Comparison of ENCODE assay signal across 20 mouse cellular contexts in genomic region chr17:24855838-24856464, GRCm38 (mm10). TPM values are rescaled to one million over a fixed set of nuclear protein-coding genes. Genes with fewer than 3 reads are reported as not detected.
A peak's percentile ranks its signal among the peaks of the same experiment; 100 is the strongest.
DNase-seq lines count a peak whose midpoint lies in the region; ATAC-seq and TF ChIP-seq lines count a peak whose summit lies in the region.
"Had no signal": no experiment of that assay in that cellular context is flagged by ENCODE, and none has a peak within 500 bp of the region (broad histone marks: within the 10 kb centered on the region; RNA-seq: fewer than 3 reads in every experiment).

No protein-coding gene starts in this region.

- no peak overlapping the region for H3K4me3 ChIP-seq in kidney, embryonic 16.5 days (ENCODE audit: low read length)
- H3K4me3 ChIP-seq in embryonic fibroblast, embryonic 13.5 days (ENCODE audit: insufficient read depth, low read length), result no peak overlapping the region
- no peak overlapping the region for H3K4me3 ChIP-seq in left cerebral cortex, adult 2 months
- H3K4me3 ChIP-seq: heart, embryonic 15.5 days; hindbrain, embryonic 12.5 days; midbrain, embryonic 12.5 days had no signal

- TF ChIP-seq POLR2A in embryonic fibroblast, embryonic 13.5 days (IDR thresholded peaks at IDR 0.05; ENCODE audit: low read depth, low read length), result no peak; the same call in 1 of the 2 replicates

- H3K9ac ChIP-seq in kidney, embryonic 16.5 days (replicated peaks; ENCODE audit: low read length), result no peak overlapping the region
- H3K9ac ChIP-seq: heart, embryonic 15.5 days; hindbrain, embryonic 12.5 days; midbrain, embryonic 12.5 days had no signal

- peak; percentile 50 for DNase-seq in adrenal gland, adult 2 months
- no peak for DNase-seq in adrenal gland, postnatal 4 days (ENCODE audit: low spot score in 2 of 2)
- DNase-seq in kidney, adult 18-20 months, result peak; percentile 40
- peak; percentile 93 for DNase-seq in 3T3-L1 (ENCODE audit: low read depth, low spot score)
- no peak for DNase-seq in right cerebral cortex, adult 2 months (ENCODE audit: low spot score in 2 of 2)
- no peak for DNase-seq in left cerebral cortex, adult 2 months (ENCODE audit: extremely low spot score in 1 of 2, low spot score in 2 of 2)
- DNase-seq: B cell, adult 2 months; cerebellum, adult 11 months; cerebellum, postnatal 36 days; layer of hippocampus, postnatal 36 days; left cerebral cortex, postnatal 4 days; lung, adult 2 months; right cerebral cortex, adult 18-20 months had no signal

- no peaks in the 10 kb centered on the region for H3K9me3 ChIP-seq in kidney, embryonic 16.5 days (ENCODE audit: low read length)
- H3K9me3 ChIP-seq: heart, embryonic 15.5 days; hindbrain, embryonic 12.5 days; midbrain, embryonic 12.5 days had no signal

- H3K27ac ChIP-seq in kidney, embryonic 16.5 days (ENCODE audit: low read length), result no peak overlapping the region
- H3K27ac ChIP-seq in embryonic fibroblast, embryonic 13.5 days (ENCODE audit: insufficient read depth, low read length), result peak overlapping the region; percentile 23; the same call in 1 of the 2 replicates
- H3K27ac ChIP-seq in left cerebral cortex, adult 2 months, result no peak overlapping the region
- H3K27ac ChIP-seq: heart, embryonic 15.5 days; hindbrain, embryonic 12.5 days; macrophage; midbrain, embryonic 12.5 days had no signal

- TF ChIP-seq CTCF in embryonic fibroblast, embryonic 13.5 days (IDR thresholded peaks at IDR 0.05; ENCODE audit: borderline replicate concordance, insufficient read depth, low read length), result no peak
- TF ChIP-seq CTCF in left cerebral cortex, adult 2 months (IDR thresholded peaks at IDR 0.05), result no peak

- H3K4me1 ChIP-seq in kidney, embryonic 16.5 days (ENCODE audit: insufficient read depth, low read length), result 0 out of 2 replicates have a peak, but pooled peaks cover 2% of the 10 kb centered on the region
- H3K4me1 ChIP-seq in embryonic fibroblast, embryonic 13.5 days (ENCODE audit: control insufficient read depth, insufficient read depth, low read length), result peaks cover 10% of the 10 kb centered on the region; the same call in 1 of the 2 replicates

- no peak overlapping the region for H3K4me2 ChIP-seq in kidney, embryonic 16.5 days (replicated peaks; ENCODE audit: low read depth, low read length)
- H3K4me2 ChIP-seq: heart, embryonic 15.5 days; hindbrain, embryonic 12.5 days; midbrain, embryonic 12.5 days had no signal

- 77% methylated on average over 3 of the region's 3 CpGs for WGBS in kidney, embryonic 16.5 days

- peaks cover 18% of the 10 kb centered on the region; the same call in 1 of the 2 replicates for H3K36me3 ChIP-seq in kidney, embryonic 16.5 days (ENCODE audit: insufficient read depth, low read length)

- ATAC-seq in kidney, embryonic 16.5 days (ENCODE audit: low FRiP score, low TSS enrichment), result no peak
- ATAC-seq: intestine, embryonic 16.5 days had no signal

- no peaks in the 10 kb centered on the region for H3K27me3 ChIP-seq in kidney, embryonic 16.5 days (ENCODE audit: insufficient read depth, low read length)
- H3K27me3 ChIP-seq: heart, embryonic 15.5 days had no signal

- intact Hi-C loops in left cerebral cortex, adult 2 months (cut with DNase I), result no loop called here

RNA-seq across cellular contexts. Expression of gene Fahd1, which starts 5.8 kb away (rescaled TPM):
- total RNA-seq in adrenal gland, adult 2 months (2021), result 10 to 100 TPM; 25.4 to 43.4 TPM
- polyA plus RNA-seq in adrenal gland, adult 2 months (2012; rRNA removed), result 11.7 and 16.6 TPM in 2 replicates
- total RNA-seq in adrenal gland, postnatal 4 days (2021), result 10 to 100 TPM; 28.9 to 30.5 TPM
- 50.7 and 52.1 TPM in 2 replicates for polyA plus RNA-seq in kidney, embryonic 16.5 days (2015; fragmentation: Nextera tagmentation; extraction: Ambion mirVana)
- polyA plus RNA-seq in embryonic fibroblast, embryonic 13.5 days (2011; ENCODE audit: insufficient read length, low read depth, missing spikeins), result 9.3 and 11.5 TPM in 2 replicates
- total RNA-seq in left cerebral cortex, adult 2 months (2021), result 10 to 100 TPM; 17.4 to 20.4 TPM

RNA-seq across cellular contexts. Expression of gene Igfals, which starts 9.8 kb away (rescaled TPM):
- total RNA-seq in adrenal gland, adult 2 months (2021), result 1 to 10 TPM; 5.5 to 6.7 TPM
- 11.2 and 18.5 TPM in 2 replicates for polyA plus RNA-seq in adrenal gland, adult 2 months (2012; rRNA removed)
- 1 to 10 TPM; 2.0 to 7.4 TPM for total RNA-seq in adrenal gland, postnatal 4 days (2021)
- polyA plus RNA-seq in kidney, embryonic 16.5 days (2015; fragmentation: Nextera tagmentation; extraction: Ambion mirVana), result 3.0 and 3.1 TPM in 2 replicates
- not detected in 2 replicates for polyA plus RNA-seq in embryonic fibroblast, embryonic 13.5 days (2011; ENCODE audit: insufficient read length, low read depth, missing spikeins)
- not detected for total RNA-seq in left cerebral cortex, adult 2 months (2021)
- polyA plus RNA-seq: macrophage had no signal

RNA-seq across cellular contexts. Expression of gene Hagh, which starts 16.0 kb away (rescaled TPM):
- 100 to 1,000 TPM; 102 to 123 TPM for total RNA-seq in adrenal gland, adult 2 months (2021)
- 115 and 137 TPM in 2 replicates for polyA plus RNA-seq in adrenal gland, adult 2 months (2012; rRNA removed)
- 10 to 100 TPM; 67.0 to 77.5 TPM for total RNA-seq in adrenal gland, postnatal 4 days (2021)
- 63.4 and 75.6 TPM in 2 replicates for polyA plus RNA-seq in kidney, embryonic 16.5 days (2015; fragmentation: Nextera tagmentation; extraction: Ambion mirVana)
- polyA plus RNA-seq in embryonic fibroblast, embryonic 13.5 days (2011; ENCODE audit: insufficient read length, low read depth, missing spikeins), result 14.3 and 18.9 TPM in 2 replicates
- 100 to 1,000 TPM; 129 to 141 TPM for total RNA-seq in left cerebral cortex, adult 2 months (2021)

RNA-seq across cellular contexts. Expression of gene Nubp2, which starts 30.2 kb away (rescaled TPM):
- total RNA-seq in adrenal gland, adult 2 months (2021), result 10 to 100 TPM; 53.1 to 56.6 TPM
- 38.5 and 55.9 TPM in 2 replicates for polyA plus RNA-seq in adrenal gland, adult 2 months (2012; rRNA removed)
- total RNA-seq in adrenal gland, postnatal 4 days (2021), result 10 to 100 TPM; 51.9 to 55.3 TPM
- polyA plus RNA-seq in kidney, embryonic 16.5 days (2015; fragmentation: Nextera tagmentation; extraction: Ambion mirVana), result 63.3 and 67.1 TPM in 2 replicates
- 22.2 and 25.6 TPM in 2 replicates for polyA plus RNA-seq in embryonic fibroblast, embryonic 13.5 days (2011; ENCODE audit: insufficient read length, low read depth, missing spikeins)
- total RNA-seq in left cerebral cortex, adult 2 months (2021), result 10 to 100 TPM; 30.7 to 32.4 TPM

RNA-seq across cellular contexts. Expression of gene Spsb3, which starts 30.5 kb away (rescaled TPM):
- 10 to 100 TPM; 30.8 to 33.1 TPM for total RNA-seq in adrenal gland, adult 2 months (2021)
- 144 and 179 TPM in 2 replicates for polyA plus RNA-seq in adrenal gland, adult 2 months (2012; rRNA removed)
- 10 to 100 TPM; 35.5 to 37.8 TPM for total RNA-seq in adrenal gland, postnatal 4 days (2021)
- polyA plus RNA-seq in kidney, embryonic 16.5 days (2015; fragmentation: Nextera tagmentation; extraction: Ambion mirVana), result 46.2 and 50.4 TPM in 2 replicates
- polyA plus RNA-seq in embryonic fibroblast, embryonic 13.5 days (2011; ENCODE audit: insufficient read length, low read depth, missing spikeins), result 15.5 and 17.4 TPM in 2 replicates
- 10 to 100 TPM; 58.6 to 63.3 TPM for total RNA-seq in left cerebral cortex, adult 2 months (2021)

Comparison
In these comparisons a context has a peak if more than half of its experiments do, and no peak if none do; other contexts are left out.
1. DNase-seq: peak in adrenal gland, adult 2 months (single experiment), kidney, adult 18-20 months (single experiment) and 3T3-L1 (single experiment); none in adrenal gland, postnatal 4 days (0 of 2), right cerebral cortex, adult 2 months (0 of 2) and left cerebral cortex, adult 2 months (0 of 2).